Mouse (Mus musculus): ENCODE results near the gene Gm10037.
"Not testable (repeated sequence)": the region's sequence is repeated elsewhere in the genome, so short reads cannot be mapped to it uniquely, and the experiment has no call there.

The Gm10037 gene

DNA sequence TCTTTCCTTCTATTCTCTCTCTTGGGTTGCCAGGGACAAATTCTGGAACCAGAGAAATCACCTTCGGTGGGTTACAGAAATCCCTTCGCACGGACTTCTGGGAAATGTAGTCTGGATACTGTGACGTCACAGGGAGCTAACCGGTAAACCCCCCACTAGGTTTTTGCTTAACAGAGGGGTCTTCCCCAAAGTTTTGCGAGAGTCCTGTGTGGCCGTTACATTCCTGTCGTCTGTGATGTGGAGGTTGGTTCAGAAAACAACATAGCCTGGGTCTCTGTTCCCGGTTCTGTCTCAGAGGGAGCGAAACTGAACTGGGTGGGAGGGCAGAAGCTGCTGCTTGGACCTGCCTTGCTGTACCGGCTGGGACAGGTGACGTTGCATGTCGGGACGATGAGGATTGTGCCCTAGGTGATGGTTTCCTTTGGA, at the start of gene Gm10037:
Gene Gm10037 (plus strand): TSS at position 196 of the 426 bp plus-strand sequence.
- peak; percentile 72 for DNase-seq (ENCODE audit: low spot score)

GRCm38 (mm10) chr13:67791921-67792455, 38.9 kb upstream of the Gm10037 start:
- no peak for DNase-seq (ENCODE audit: low spot score)

- DNase-seq (ENCODE audit: low spot score) = no peak
Measured at GRCm38 (mm10) chr13:67798618-67799017, 32.3 kb upstream of the Gm10037 start.

GRCm38 (mm10) chr13:67799151-67799550, 31.8 kb upstream of the Gm10037 start:
- DNase-seq (ENCODE audit: low spot score) = not testable (repeated sequence)

- no peak for DNase-seq (ENCODE audit: low spot score)
Measured at GRCm38 (mm10) chr13:67811651-67812210, 19.2 kb upstream of the Gm10037 start.

GRCm38 (mm10) chr13:67812961-67813709, 17.8 kb upstream of the Gm10037 start:
- DNase-seq (ENCODE audit: low spot score) = no peak

- DNase-seq (ENCODE audit: low spot score) = peak; percentile 90
Measured at GRCm38 (mm10) chr13:67813710-67814660, 16.9 kb upstream of the Gm10037 start, which contains the start of gene Zfp273. TSS of gene Zfp273 (plus strand) at chr13:67813740.

DNA sequence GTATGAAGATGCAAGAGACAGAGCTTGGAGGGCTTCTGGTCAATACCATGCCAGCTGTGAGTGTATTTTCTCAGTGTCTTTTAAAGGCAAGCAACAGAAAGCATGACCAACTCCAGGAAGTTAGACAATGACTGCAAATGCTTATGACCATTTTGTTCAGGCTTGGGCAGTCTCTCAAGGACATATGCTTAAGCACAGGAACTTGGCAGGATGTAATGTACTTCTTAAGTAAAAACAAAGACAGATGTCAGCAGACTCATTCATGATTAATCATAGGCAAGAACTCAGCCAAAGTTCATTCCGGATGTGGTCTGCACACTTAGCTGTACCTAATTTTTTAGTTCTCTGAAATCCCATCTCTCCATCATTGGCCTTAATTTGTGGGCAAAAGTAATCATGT, 12.3 kb upstream of the Gm10037 start:
- no peak for DNase-seq (ENCODE audit: low spot score)

GRCm38 (mm10) chr13:67833137-67833536, 2.2 kb downstream of the Gm10037 start:
- not testable (repeated sequence) for DNase-seq (ENCODE audit: low spot score)

DNA sequence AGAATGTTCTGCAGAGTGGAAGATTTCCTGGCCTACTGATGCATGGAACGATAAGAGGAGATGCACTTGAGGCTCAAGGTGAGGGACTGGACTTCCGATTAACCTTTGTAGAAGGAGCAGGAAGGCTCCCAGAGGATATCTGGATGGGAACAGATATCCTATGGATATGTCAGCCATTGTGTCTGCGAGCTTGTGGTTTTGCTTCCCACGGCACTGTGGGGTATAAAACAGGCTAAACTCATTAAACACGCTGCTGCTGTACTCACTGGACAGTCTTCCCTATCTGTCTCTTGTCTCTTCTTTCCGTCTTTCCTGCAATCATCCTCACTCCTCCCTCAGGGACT, 12.8 kb downstream of the Gm10037 start:
- no peak for DNase-seq (ENCODE audit: low spot score)

DNA sequence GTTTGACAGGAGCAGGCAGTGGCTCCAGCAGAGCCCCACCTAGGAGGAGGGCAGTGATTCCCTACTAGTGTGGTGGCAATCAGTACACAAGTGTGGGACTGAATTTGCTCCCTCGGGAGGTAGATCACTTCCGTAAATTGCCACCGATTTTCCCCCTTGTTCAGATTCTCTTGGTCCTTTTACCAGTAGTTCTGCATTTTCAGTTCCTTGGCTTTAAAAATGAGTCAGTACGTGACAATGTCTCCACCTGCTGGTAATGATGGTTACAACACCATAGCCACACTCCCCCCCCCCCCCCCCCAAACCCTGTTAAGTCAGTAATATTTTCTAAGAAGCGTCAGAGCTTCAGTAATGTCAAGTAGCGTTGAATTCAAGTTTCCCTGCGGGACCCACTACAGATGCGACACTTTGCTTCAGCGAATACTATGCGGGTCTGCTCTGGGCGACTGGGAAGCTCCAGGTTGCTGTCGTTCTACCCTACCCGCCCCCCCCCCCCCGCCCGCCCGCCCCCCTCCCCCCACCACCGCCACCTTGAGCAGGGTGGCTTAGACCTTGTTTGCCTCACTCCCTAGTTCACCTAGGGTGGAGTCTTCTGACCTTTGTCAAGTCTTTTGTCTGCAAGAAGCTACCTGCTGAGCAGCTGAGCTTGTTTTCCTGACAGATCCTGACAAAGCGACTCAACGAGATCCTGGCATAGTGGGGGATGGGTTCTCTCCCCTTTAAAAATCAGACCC, 13.4 kb downstream of the Gm10037 start:
- DNase-seq (ENCODE audit: low spot score) = peak; percentile 75

DNA sequence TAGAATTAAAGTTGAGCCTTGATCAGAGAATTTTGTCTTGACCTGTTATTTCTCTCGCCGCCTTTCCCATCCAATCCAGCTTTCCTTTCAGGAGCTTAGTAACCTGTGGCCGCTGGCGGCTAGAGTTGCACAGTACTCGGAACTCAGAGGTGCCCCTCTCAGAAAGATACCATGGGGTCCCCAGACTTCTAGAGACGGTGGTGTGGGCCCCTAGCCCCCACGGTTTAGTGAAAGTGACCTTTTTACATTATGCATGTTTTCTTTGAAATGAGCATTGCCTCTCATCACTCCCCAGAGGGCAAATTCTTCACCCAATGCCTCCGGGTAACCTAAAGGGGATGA, 13.9 kb downstream of the Gm10037 start:
- no peak for DNase-seq (ENCODE audit: low spot score)

GRCm38 (mm10) chr13:67850361-67850760, 19.5 kb downstream of the Gm10037 start:
- no peak for DNase-seq (ENCODE audit: low spot score)

GRCm38 (mm10) chr13:67853130-67853529, 22.2 kb downstream of the Gm10037 start:
- no peak for DNase-seq (ENCODE audit: low spot score)

DNA sequence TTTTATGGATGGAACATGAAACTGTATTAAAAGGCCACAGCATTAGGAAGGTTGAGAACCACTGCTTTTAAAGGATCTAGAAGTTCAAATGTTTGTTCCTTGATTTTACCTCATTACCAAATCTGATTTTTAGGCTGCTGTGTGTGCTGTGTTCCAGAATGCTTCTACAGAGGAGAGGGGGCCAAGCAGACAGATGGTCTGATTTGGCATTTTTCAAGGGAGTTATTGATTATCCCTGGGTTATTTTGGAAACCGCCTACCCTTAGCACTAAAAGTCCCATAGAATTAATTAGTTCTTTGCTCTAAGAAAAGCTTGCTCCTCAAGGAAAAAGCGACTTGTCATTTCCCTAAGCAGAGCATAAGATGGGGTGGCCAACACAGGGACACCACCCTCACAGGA, 23.1 kb downstream of the Gm10037 start:
- DNase-seq (ENCODE audit: low spot score) = no peak

GRCm38 (mm10) chr13:67857317-67857716, 26.4 kb downstream of the Gm10037 start:
- DNase-seq (ENCODE audit: low spot score) = no peak

DNA sequence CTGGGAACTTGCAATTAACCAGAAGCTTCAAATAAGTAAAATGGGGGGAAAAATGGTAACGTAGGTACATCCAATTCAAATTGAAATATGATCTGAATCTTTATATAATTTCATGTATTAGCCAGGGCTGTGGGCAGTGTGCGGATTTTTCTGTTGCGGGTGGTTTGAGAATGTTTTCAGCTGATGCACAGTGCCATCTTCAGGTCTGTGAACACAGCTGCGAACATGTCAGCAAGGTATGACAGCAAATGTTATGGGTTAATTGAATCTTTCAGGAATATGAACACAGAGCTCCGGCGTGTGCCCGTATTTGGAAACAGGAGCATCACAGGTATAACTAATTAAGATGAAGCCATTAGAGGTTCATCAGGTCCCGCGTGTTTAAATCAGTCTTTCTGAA, 31.6 kb downstream of the Gm10037 start:
- DNase-seq (ENCODE audit: low spot score) = no peak

- DNase-seq (ENCODE audit: low spot score) = no peak
Measured at GRCm38 (mm10) chr13:67863026-67863425, 32.1 kb downstream of the Gm10037 start, which contains the start of gene BC048507. TSS of gene BC048507 (plus strand) at chr13:67863326.

GRCm38 (mm10) chr13:67864764-67865350, 34.0 kb downstream of the Gm10037 start:
- no peak for DNase-seq (ENCODE audit: low spot score)

- no peak for DNase-seq (ENCODE audit: low spot score)
Measured at GRCm38 (mm10) chr13:67867899-67868298, 37.0 kb downstream of the Gm10037 start.

DNA sequence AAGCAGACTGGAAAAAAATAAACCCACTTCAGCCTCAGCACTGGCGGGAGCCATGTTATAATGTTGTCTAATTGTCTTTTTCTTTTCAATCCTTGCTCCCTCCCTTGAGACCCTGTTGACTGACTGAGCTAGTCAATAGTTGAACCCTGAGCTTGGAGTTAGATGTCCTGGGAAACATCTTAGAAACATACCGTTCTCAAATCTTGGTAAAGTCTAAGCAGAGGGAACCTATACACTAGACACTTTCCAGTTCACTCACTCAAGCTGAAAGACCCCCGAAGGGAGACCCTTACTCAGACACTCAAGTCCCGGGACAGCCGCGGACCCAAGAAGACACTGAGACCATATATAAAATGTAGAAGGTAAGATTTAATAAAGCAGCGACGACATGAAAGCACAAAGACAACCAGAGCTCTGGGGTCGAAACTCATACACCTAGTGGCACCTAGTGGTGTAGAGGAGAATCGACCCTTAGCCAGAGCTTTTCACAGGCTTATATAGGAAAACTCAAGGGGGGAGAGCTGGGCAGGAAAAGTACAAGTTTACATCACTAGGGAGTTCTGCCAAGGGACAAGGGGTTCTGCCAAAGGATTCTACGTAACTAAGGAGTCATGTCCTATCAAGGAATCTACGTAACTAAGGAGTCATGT, 45.3 kb downstream of the Gm10037 start:
- DNase-seq (ENCODE audit: low spot score) = not testable (repeated sequence)

Measured in yolk sac, embryonic 10.5 days (tissue).